Mouse (Mus musculus): Measurements from ENCODE around the gene Fosl1.

GRCm38 (mm10) chr19:5444371-5444908, 2.9 kb upstream of the Fosl1 start:
- TF ChIP-seq POLR2A (IDR thresholded peaks at IDR 0.05; ENCODE audit: insufficient read length, low read depth) (no peak), MAX (IDR thresholded peaks at IDR 0.05; ENCODE audit: low read depth) (no peak), CEBPB (IDR thresholded peaks at IDR 0.05; ENCODE audit: insufficient read depth, poor library complexity, severe bottlenecking) (peak; percentile 88), USF1 (IDR thresholded peaks at IDR 0.05; ENCODE audit: low read depth) (peak; percentile 68), MYOG (IDR thresholded peaks at IDR 0.05; ENCODE audit: control insufficient read depth in 1 of 3, insufficient read depth in 1 of 3, insufficient read length in 2 of 3, low read depth in 2 of 3) (no peak), E2F4 (IDR thresholded peaks at IDR 0.05; ENCODE audit: insufficient read depth) (no peak)

All from myocyte (in vitro differentiated cells).